Mouse (Mus musculus): ENCODE results near the gene Npas2. TPM values are rescaled to one million over a fixed set of nuclear protein-coding genes. Genes with fewer than 3 reads are reported as not detected.

The Npas2 gene
- total and polyA plus RNA-seq, 3 experiments, result not detected

DNA sequence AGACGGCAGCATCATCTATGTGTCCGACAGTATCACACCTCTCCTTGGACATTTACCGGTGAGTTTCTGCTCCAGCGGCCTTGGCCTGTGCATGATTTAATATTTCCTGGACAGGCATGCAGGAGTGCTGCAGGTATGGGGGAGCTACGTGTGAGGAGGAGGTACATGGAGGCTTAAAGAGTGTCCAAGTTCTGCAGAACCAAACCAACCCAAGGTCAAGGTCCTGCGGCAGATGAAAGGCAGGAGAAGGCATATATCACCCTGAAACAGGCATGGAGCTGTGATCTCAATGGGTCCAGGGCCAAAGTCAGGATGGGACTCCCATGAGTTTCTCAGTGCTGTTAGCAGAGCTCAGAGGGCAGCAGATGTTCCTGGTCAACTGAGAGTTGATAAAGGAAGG is 107.1 kb downstream of the Npas2 start:
- H3K4me3 ChIP-seq (ENCODE audit: control insufficient read depth in 1 of 2, insufficient read depth in 1 of 2, low read depth in 2 of 2, low read length in 2 of 2), result no peak overlapping the region
- no peaks in the 10 kb centered on the region for H3K9me3 ChIP-seq (replicated peaks; ENCODE audit: insufficient read depth, low read length)
- no peaks in the 10 kb centered on the region for H3K36me3 ChIP-seq (ENCODE audit: control insufficient read depth in 1 of 2, insufficient read depth in 2 of 2, low read length in 2 of 2)
- no peaks in the 10 kb centered on the region; a peak in 1 of 4 replicates for H3K27me3 ChIP-seq (ENCODE audit: control insufficient read depth in 1 of 2, insufficient read depth in 2 of 2, low read length in 2 of 2)
- DNase-seq (ENCODE audit: low read depth, low spot score), result no peak
- no peak overlapping the region for H3K27ac ChIP-seq (ENCODE audit: control insufficient read depth, low read depth, low read length)
- no peaks in the 10 kb centered on the region for H3K79me2 ChIP-seq (ENCODE audit: control insufficient read depth, insufficient read depth, low read length, poor library complexity)
- no peaks in the 10 kb centered on the region for H3K4me1 ChIP-seq (ENCODE audit: control insufficient read depth in 1 of 2, insufficient read depth in 2 of 2, low read length in 2 of 2)
- H3K9ac ChIP-seq (ENCODE audit: control insufficient read depth, low read depth, low read length, poor library complexity, severe bottlenecking), result no peak overlapping the region
- no peak for TF ChIP-seq POLR2AphosphoS2 (IDR thresholded peaks at IDR 0.05; ENCODE audit: low read length)
- TF ChIP-seq KAT2A (conservative IDR thresholded peaks at IDR 0.05; ENCODE audit: low read depth, low read length), result no peak
- TF ChIP-seq TCF12 (IDR thresholded peaks at IDR 0.05; ENCODE audit: low read depth, low read length), result no peak
- no peak for TF ChIP-seq ZKSCAN1 (IDR thresholded peaks at IDR 0.05; ENCODE audit: low read depth, low read length)
- TF ChIP-seq EP300 (IDR thresholded peaks at IDR 0.05; ENCODE audit: low read depth in 1 of 2, low read length in 2 of 2), result no peak
- no peak for TF ChIP-seq MYB (IDR thresholded peaks at IDR 0.05; ENCODE audit: low read depth, low read length)

DNA sequence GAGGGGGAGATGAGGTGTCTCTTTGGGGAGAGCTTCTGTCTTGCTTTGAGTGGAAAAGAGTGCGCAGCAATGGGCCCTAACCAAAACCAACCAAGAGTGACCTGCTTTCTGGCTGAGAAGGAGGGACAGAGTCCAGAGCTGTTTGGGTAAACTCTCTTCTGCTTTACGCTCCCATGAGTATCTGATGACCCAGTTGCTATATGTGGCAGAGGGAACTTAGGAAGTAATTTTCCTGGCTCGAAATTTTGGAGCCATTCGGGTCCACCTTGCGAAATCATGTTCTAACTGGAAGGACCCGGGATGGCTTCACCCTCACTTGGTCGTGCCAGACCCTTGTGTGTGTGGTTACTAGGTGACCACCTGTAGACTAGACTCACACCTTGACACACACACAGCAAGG is 108.7 kb downstream of the Npas2 start:
- no peaks in the 10 kb centered on the region; a peak in 1 of 4 replicates for H3K27me3 ChIP-seq (ENCODE audit: control insufficient read depth in 1 of 2, insufficient read depth in 2 of 2, low read length in 2 of 2)
- TF ChIP-seq GATA1 (IDR thresholded peaks at IDR 0.05; ENCODE audit: low read depth, low read length) (no peak), TCF12 (IDR thresholded peaks at IDR 0.05; ENCODE audit: low read depth, low read length) (no peak), E2F4 (IDR thresholded peaks at IDR 0.05; ENCODE audit: borderline replicate concordance, low read depth, low read length) (no peak), ETS1 (IDR thresholded peaks at IDR 0.05; ENCODE audit: low read depth, low read length) (no peak), CHD2 (IDR thresholded peaks at IDR 0.05; ENCODE audit: low read length) (no peak), MEF2A (IDR thresholded peaks at IDR 0.05; ENCODE audit: extremely low read depth, insufficient replicate concordance, low read depth, low read length, poor library complexity, severe bottlenecking) (no peak), RCOR1 (IDR thresholded peaks at IDR 0.05; ENCODE audit: low read depth, low read length) (no peak), GABPA (IDR thresholded peaks at IDR 0.05; ENCODE audit: low read depth, low read length) (no peak), EP300 (IDR thresholded peaks at IDR 0.05; ENCODE audit: low read depth in 1 of 2, low read length in 2 of 2) (no peak), TAL1 (IDR thresholded peaks at IDR 0.05; ENCODE audit: low read length) (no peak), POLR2AphosphoS2 (IDR thresholded peaks at IDR 0.05; ENCODE audit: low read length) (no peak), MYB (IDR thresholded peaks at IDR 0.05; ENCODE audit: low read depth, low read length) (no peak), ZKSCAN1 (IDR thresholded peaks at IDR 0.05; ENCODE audit: low read depth, low read length) (no peak), HCFC1 (IDR thresholded peaks at IDR 0.05; ENCODE audit: low read depth, low read length) (no peak), CHD1 (IDR thresholded peaks at IDR 0.05; ENCODE audit: low read depth, low read length) (no peak), ZC3H11A (IDR thresholded peaks at IDR 0.05; ENCODE audit: low read depth, low read length) (no peak), NRF1 (IDR thresholded peaks at IDR 0.05; ENCODE audit: insufficient read depth, low read depth, low read length, poor library complexity, severe bottlenecking) (no peak)
- H3K4me1 ChIP-seq (ENCODE audit: control insufficient read depth in 1 of 2, insufficient read depth in 2 of 2, low read length in 2 of 2), result no peaks in the 10 kb centered on the region
- no peak overlapping the region for H3K27ac ChIP-seq (ENCODE audit: control insufficient read depth, low read depth, low read length)
- no peaks in the 10 kb centered on the region for H3K9me3 ChIP-seq (replicated peaks; ENCODE audit: insufficient read depth, low read length)
- H3K36me3 ChIP-seq (ENCODE audit: control insufficient read depth in 1 of 2, insufficient read depth in 2 of 2, low read length in 2 of 2), result no peaks in the 10 kb centered on the region
- H3K9ac ChIP-seq (ENCODE audit: control insufficient read depth, low read depth, low read length, poor library complexity, severe bottlenecking), result no peak overlapping the region
- no peak overlapping the region for H3K4me3 ChIP-seq (ENCODE audit: control insufficient read depth in 1 of 2, insufficient read depth in 1 of 2, low read depth in 2 of 2, low read length in 2 of 2)
- no peak for DNase-seq (ENCODE audit: low read depth, low spot score)
- no peaks in the 10 kb centered on the region for H3K79me2 ChIP-seq (ENCODE audit: control insufficient read depth, insufficient read depth, low read length, poor library complexity)

All from MEL (cell line).